Mouse (Mus musculus): ENCODE measurements at regions not wholly inside any gene's neighbourhood (a gene's known extent, or its start where the extent isn't known, plus 50 kb on each side); places are given as distances from the start of the nearest gene placed in this dataset.

DNA sequence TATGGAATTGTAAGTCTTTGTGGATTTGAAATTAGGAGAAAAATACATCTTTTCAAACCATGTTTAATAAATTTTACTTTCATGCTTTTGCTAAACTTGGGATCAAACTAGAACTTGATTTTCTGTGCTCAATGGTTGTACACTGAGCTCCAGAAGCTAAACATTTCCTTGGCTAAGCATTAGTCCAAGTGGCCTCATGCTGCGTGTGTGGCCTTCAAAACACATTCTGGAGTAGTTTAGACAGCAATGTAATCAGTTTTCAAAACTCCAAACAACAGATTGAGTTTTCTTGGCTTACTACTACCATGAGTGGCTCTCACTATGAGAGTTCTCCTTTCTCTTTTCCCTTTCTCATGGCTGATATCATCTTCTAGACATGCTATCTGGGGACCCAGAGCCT is 112.7 kb upstream of the Igsf10 start:
- H3K9me3 ChIP-seq (replicated peaks): no peaks in the 10 kb centered on the region
- no peak overlapping the region for H3K9ac ChIP-seq
- no peaks in the 10 kb centered on the region for H3K27me3 ChIP-seq
- no peaks in the 10 kb centered on the region for H3K4me1 ChIP-seq (replicated peaks)
- WGBS: 74% methylated on average over 1 of the region's 1 CpGs
- H3K27ac ChIP-seq: no peak overlapping the region
- H3K36me3 ChIP-seq: no peaks in the 10 kb centered on the region
- H3K4me3 ChIP-seq: no peak overlapping the region
- no peak overlapping the region for H3K4me2 ChIP-seq
- ATAC-seq (replicated peaks; ENCODE audit: insufficient number of reproducible peaks, insufficient read depth, low FRiP score, low read depth): no peak

DNA sequence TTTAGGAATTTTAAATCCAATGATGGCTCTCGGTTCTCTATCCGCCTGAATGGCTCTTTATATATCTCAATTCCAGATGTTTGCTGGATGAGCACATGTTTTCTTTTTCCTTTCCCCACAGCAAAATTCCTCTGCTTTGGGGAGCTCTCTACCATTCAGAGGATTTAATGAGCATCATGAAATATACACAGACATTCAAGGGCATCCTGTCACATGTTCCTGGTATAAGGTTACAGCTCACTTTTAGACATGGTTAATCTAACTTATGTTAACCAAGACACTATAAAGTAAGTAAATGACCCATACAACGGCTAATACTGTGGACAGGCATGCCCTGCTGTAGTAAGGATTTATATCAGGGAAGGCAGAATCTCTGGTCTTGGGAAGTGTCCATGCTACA is 106.9 kb upstream of the Igsf10 start:
- 62% methylated on average over 3 of the region's 3 CpGs for WGBS
- H3K36me3 ChIP-seq: no peaks in the 10 kb centered on the region
- H3K27me3 ChIP-seq: no peaks in the 10 kb centered on the region
- no peaks in the 10 kb centered on the region for H3K9me3 ChIP-seq (replicated peaks)
- ATAC-seq (replicated peaks; ENCODE audit: insufficient number of reproducible peaks, insufficient read depth, low FRiP score, low read depth): no peak
- no peak overlapping the region for H3K4me2 ChIP-seq
- no peaks in the 10 kb centered on the region for H3K4me1 ChIP-seq (replicated peaks)
- H3K27ac ChIP-seq: no peak overlapping the region
- H3K4me3 ChIP-seq: no peak overlapping the region
- H3K9ac ChIP-seq: no peak overlapping the region

DNA sequence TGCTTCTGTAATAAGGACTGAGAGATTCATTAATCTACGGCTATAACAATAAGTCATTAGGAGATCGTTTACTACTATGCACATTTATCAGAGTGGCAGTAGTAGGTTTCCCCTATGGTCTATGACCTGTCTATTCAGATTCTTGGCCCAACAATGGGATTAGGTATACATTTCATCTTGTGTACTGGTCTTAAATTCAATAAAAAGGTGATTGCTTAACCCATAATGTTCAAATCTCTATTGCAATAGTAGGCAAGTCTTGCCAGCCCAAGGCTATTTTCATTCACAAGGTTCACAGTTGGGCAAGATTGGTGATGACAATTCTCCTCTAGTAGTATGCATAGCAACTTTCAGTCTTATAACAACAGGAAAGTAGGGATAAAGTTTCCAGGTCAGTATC is 79.4 kb upstream of the Igsf10 start:
- H3K27me3 ChIP-seq: no peaks in the 10 kb centered on the region

GRCm38 (mm10) chr3:59409131-59409530 is 64.9 kb upstream of the Igsf10 start:
- H3K4me1 ChIP-seq (replicated peaks): no peaks in the 10 kb centered on the region
- 57% methylated on average over 1 of the region's 1 CpGs for WGBS
- no peak overlapping the region for H3K27ac ChIP-seq
- H3K4me2 ChIP-seq: no peak overlapping the region
- no peaks in the 10 kb centered on the region for H3K27me3 ChIP-seq
- ATAC-seq (replicated peaks; ENCODE audit: insufficient number of reproducible peaks, insufficient read depth, low FRiP score, low read depth): no peak
- no peaks in the 10 kb centered on the region for H3K9me3 ChIP-seq (replicated peaks)
- H3K9ac ChIP-seq: no peak overlapping the region
- H3K36me3 ChIP-seq: no peaks in the 10 kb centered on the region
- H3K4me3 ChIP-seq: no peak overlapping the region

More for the DNA sequence above, 79.4 kb upstream of the Igsf10 start:
- Histone ChIP-seq H3K4me1 (replicated peaks) (no peaks in the 10 kb centered on the region), H3K27ac (no peak overlapping the region), H3K4me3 (no peak overlapping the region), H3K9ac (no peak overlapping the region), H3K9me3 (replicated peaks) (no peaks in the 10 kb centered on the region), H3K4me2 (no peak overlapping the region), H3K36me3 (no peaks in the 10 kb centered on the region)
- 88% methylated on average over 2 of the region's 2 CpGs for WGBS
- ATAC-seq (replicated peaks; ENCODE audit: insufficient number of reproducible peaks, insufficient read depth, low FRiP score, low read depth): no peak

DNA sequence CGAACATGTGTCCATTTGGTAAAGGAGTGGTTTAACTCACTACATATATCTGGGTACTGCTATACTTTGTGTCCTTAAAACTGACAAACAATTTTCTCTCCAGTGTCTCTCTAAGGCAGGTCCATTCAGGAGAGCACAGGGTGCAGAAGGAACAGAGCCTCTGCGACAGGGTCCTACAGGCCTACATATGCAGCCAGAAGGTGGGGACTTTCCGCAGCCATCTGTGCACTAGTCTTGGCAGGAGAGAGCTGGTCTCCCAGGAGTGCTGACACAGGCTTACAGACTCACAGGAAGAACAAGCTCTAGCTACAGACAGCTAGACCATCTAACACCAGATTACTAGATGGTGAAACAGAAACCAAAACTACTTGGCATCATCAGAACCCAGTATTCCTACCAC is 61.8 kb upstream of the Igsf10 start:
- ATAC-seq (replicated peaks; ENCODE audit: insufficient number of reproducible peaks, insufficient read depth, low FRiP score, low read depth): no peak
- Histone ChIP-seq H3K9ac (no peak overlapping the region), H3K27ac (no peak overlapping the region), H3K4me2 (no peak overlapping the region), H3K4me1 (replicated peaks) (no peaks in the 10 kb centered on the region), H3K36me3 (no peaks in the 10 kb centered on the region), H3K9me3 (replicated peaks) (no peaks in the 10 kb centered on the region), H3K27me3 (no peaks in the 10 kb centered on the region), H3K4me3 (no peak overlapping the region)
- WGBS: 68% methylated on average over 3 of the region's 3 CpGs

GRCm38 (mm10) chr3:59401856-59402255 is 57.7 kb upstream of the Igsf10 start:
- H3K4me1 ChIP-seq (replicated peaks): no peaks in the 10 kb centered on the region
- no peak overlapping the region for H3K9ac ChIP-seq
- no peaks in the 10 kb centered on the region for H3K27me3 ChIP-seq
- WGBS: 56% methylated on average over 5 of the region's 5 CpGs
- ATAC-seq (replicated peaks; ENCODE audit: insufficient number of reproducible peaks, insufficient read depth, low FRiP score, low read depth): peak; percentile 55; the same call in 1 of the 2 replicates
- no peaks in the 10 kb centered on the region for H3K36me3 ChIP-seq
- 0 out of 2 replicates have a peak overlapping the region, but pooled peaks have one; percentile 19 for H3K27ac ChIP-seq
- no peak overlapping the region for H3K4me2 ChIP-seq
- no peak overlapping the region for H3K4me3 ChIP-seq
- H3K9me3 ChIP-seq (replicated peaks): no peaks in the 10 kb centered on the region

DNA sequence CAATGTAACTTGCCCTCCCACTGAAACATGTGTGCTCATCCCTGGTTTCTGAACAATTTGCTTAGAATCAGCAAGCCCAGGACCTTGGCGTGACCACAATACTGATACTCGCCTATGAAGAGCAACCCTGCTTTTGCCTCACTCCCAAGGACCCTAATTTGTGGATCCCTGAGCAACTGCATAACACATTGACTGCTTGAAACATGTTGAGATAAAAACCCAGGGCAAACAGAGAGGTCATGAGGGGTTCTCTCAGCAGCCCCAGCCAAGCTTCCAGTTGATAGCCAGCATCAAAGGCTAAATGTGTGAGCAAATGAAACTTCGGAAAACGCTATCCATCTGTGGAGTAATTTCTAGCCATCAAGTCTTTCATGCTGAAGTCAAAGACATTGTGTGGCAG is 57.2 kb upstream of the Igsf10 start:
- no peaks in the 10 kb centered on the region for H3K36me3 ChIP-seq
- no peaks in the 10 kb centered on the region for H3K4me1 ChIP-seq (replicated peaks)
- no peaks in the 10 kb centered on the region for H3K9me3 ChIP-seq (replicated peaks)
- no peaks in the 10 kb centered on the region for H3K27me3 ChIP-seq
- peak overlapping the region; percentile 19; the same call in 1 of the 2 replicates for H3K27ac ChIP-seq
- ATAC-seq (replicated peaks; ENCODE audit: insufficient number of reproducible peaks, insufficient read depth, low FRiP score, low read depth): no peak
- H3K9ac ChIP-seq: no peak overlapping the region
- H3K4me2 ChIP-seq: no peak overlapping the region
- no peak overlapping the region for H3K4me3 ChIP-seq
- 73% methylated on average over 4 of the region's 4 CpGs for WGBS

Data from heart, embryonic 15.5 days (tissue).